Mouse (Mus musculus) sigmoid colon, adult 10 weeks (tissue): ENCODE data around the gene Pmpca. TPM values are rescaled to one million over a fixed set of nuclear protein-coding genes. Genes with fewer than 3 reads are reported as not detected.

ENCODE experiments used
- polyA plus RNA-seq: library from polyadenylated mRNA; stranded (reverse); fragments of 350-450 nt; fragmentation: Illumina TruSeq; extraction: RNeasy Lipid Tissue Mini Kit (QIAGEN cat#74804); gene quantifications from one replicate; pipeline ENCODE4 v1.2.3, GENCODE M21; 2014; ENCODE audit warnings: low read depth, low replicate concordance

Gene Pmpca
- polyA plus RNA-seq, result 96.4 TPM

GRCm38 (mm10) chr2:26389154-26389690 is at the start of gene Pmpca, which contains the start of gene Entr1:
Gene Pmpca, plus strand, starts transcription at chr2:26389339.
Gene Entr1, minus strand, starts transcription at chr2:26389316.

DNA sequence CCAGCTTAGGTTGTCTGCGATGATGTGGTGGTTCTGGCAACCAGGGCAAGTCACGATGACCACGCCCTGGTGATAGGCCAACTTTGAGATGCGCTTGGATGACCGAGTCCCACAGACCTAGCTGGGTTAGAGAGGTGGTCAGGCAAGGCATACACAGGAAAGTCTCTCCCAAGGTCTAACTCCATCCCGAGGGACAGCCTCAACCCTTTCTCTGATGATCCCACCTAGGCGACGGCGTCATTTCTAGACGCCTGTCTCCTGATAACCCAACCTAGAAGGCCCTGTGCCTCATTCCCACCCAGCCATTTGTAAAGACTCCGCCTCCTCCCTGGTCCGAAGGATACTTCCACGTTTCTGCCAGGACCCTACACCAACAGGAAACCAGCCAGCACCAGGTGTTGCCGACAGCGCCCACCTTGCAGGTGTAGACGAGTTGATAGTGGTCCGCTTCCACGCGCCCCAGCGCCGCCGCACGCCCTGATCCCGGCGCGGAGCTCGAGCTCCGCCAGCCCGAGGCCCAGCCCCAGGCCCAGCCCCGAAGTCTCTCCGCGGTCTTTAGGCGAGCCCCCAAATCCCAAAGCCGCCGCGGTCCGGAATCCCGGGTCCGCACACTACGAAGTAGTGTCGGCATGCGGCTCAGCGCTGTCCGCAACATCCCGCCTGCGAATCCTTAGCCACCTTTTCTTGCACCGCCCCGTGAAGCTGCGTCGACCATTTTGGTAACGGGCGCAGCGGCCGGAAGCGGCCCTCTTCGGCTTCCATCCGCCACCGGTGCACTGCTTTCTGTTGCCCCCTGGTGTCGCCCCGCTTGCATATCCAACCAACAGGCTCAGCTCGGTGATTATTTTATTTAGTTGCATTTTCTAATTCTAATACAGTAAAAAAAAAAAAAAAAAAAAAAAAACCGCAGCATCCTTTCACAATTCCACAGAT is 37.5 kb upstream of the Pmpca start, which contains the start of gene Dnlz:
Dnlz (minus strand) TSS at position 753 of the 933 bp plus-strand sequence.

DNA sequence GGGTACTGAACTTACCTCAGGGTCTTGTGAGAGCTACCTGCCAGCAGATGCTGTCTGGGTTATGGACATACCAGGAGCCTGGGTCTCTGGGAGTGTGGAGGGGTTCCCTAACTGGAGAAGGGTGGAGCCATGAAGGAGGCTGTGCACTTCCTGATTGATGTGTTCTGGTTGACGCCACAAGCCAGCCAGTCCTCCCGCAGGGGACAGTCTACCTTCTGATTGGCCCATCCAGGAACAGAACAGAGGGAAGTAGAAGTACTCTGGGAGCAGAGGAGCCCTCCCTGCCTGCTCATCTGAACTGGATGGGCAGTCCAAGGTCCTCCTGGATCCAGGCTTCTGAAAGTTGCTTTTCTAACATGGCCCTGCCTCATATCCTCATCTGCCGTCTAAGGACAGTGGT is 28.4 kb upstream of the Pmpca start, which contains the start of gene Card9:
Card9 (minus strand) TSS at position 147 of the 400 bp plus-strand sequence.

DNA sequence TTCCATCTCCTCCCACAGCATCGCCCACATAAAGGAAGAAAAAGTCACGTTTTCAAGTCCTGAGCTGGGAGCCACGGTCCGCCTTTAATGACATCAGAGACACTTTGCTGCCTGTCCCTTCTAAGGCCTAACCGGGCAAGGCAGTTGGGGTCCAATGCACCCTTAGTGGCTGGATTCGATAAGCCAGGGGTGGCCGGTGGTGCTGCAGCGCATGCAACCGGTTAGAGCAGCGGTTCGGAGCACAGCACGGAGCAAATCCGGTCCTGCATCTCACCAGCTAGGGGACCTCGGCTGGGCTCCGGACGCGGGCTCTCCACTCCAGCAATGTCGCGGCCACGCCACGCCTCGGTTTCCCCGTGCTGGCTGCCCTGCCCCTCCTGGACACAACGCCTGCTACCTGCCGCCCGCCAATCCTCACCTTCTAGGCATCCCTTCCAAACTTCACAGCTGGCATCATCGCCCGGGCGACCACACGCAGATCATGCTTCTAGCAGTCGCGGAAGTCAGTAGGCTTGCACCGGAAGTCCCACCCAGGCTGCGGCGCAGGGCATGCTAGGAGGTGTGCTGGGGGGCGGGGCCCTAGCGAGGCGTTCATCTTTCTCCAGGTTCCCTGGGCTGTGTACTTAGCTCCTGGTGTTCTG is 8.9 kb upstream of the Pmpca start, which contains the start of gene Snapc4:
Snapc4 (minus strand) TSS at position 523 of the 641 bp plus-strand sequence.

GRCm38 (mm10) chr2:26408515-26409356 is 19.6 kb downstream of the Pmpca start, which contains the start of gene Inpp5e:
Gene Inpp5e, minus strand, starts transcription at chr2:26409203.

DNA sequence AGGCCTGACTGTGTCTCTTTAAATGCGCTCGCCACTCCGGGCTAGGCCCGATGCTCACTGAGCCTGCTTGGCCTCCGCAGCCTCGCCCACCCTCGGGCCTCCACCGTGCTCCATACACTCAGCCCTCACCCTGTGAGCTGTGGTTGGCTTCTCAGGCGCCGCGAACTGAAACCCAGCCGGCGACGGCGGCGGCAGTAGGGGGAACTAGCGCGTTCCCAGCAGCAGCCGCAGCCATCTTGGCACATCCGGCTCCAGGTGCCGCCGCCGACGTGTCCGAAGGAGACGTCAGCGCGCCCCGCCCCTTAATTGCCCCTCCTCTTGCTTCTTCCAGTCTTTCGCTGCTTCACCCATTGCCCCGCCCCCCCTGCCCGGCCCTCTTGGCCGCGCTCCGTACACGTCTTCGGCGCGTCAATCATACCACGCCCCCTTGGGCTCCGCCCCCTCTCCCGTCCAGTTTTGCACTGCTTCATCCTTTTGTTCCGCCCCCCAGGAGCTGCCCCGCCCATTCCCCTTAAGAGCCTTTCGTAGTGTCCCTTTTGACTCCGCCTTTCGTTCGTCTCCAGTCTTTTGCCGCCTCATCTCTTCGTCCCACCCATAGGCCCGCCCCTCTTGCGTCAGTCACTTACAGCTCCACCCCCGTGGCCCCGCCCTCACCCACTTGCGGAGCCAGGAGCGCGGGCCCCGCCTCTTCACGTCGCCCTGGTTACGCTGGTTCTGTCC is 56.0 kb downstream of the Pmpca start, which contains the start of gene Sec16a:
Sec16a (minus strand) TSS at position 271 of the 720 bp plus-strand sequence.

Other genes with a start within 250 kb of the Pmpca start
- not detected for gene Lhx3, start 181.1 kb upstream of the Pmpca start, polyA plus RNA-seq
- gene Qsox2, start 151.8 kb upstream of the Pmpca start, polyA plus RNA-seq, result 11.9 TPM
- 0.22 TPM for gene Ccdc187, start 94.8 kb upstream of the Pmpca start, polyA plus RNA-seq
- gene Gpsm1, start 73.8 kb upstream of the Pmpca start, polyA plus RNA-seq, result 0.69 TPM
- gene Dnlz, start 37.2 kb upstream of the Pmpca start, polyA plus RNA-seq, result 1.4 TPM
- gene Card9, start 28.4 kb upstream of the Pmpca start, polyA plus RNA-seq, result not detected
- gene Snapc4, start 8.7 kb upstream of the Pmpca start, polyA plus RNA-seq, result 17.6 TPM
- 35.1 TPM for gene Entr1, start within 50 bp of the Pmpca start, polyA plus RNA-seq
- gene Inpp5e, start 19.9 kb downstream of the Pmpca start, polyA plus RNA-seq, result 5.6 TPM
- 63.6 TPM for gene Sec16a, start 55.9 kb downstream of the Pmpca start, polyA plus RNA-seq
- gene Notch1, start 127.3 kb downstream of the Pmpca start, polyA plus RNA-seq, result 1.7 TPM
- 4.7 TPM for gene Egfl7, start 190.7 kb downstream of the Pmpca start, polyA plus RNA-seq
- not detected for gene Gm20532, start 197.3 kb downstream of the Pmpca start, polyA plus RNA-seq
- gene Agpat2, start 215.1 kb downstream of the Pmpca start, polyA plus RNA-seq, result 3.5 TPM
- not detected for gene Fam69b, start 239.1 kb downstream of the Pmpca start, polyA plus RNA-seq